Mouse (Mus musculus) heart, embryonic 15.5 days (tissue): ENCODE measurements around the gene Bcl6. TPM values are rescaled to one million over a fixed set of nuclear protein-coding genes. Genes with fewer than 3 reads are reported as not detected.

Source experiments
- ATAC-seq: fragments of 200-750 bp; cut with Nextera tagmentation; replicated peaks from 2 replicates; pipeline ENCODE4 v1.8.0; 2017; ENCODE audit warnings: low read depth, moderate TSS enrichment; ENCODE audit not compliant: insufficient number of reproducible peaks, insufficient read depth, low FRiP score
- H3K27ac ChIP-seq: fragments of 300-500 bp; sonication (generic); 2 replicates; pipeline ENCODE4 v1.5.1; 2015; ENCODE audit warnings: mild to moderate bottlenecking, inconsistent platforms
- H3K27me3 ChIP-seq: fragments of 300-500 bp; sonication (generic); 2 replicates; pipeline ENCODE4 v1.6.1; 2015; ENCODE audit warnings: inconsistent platforms
- H3K36me3 ChIP-seq: fragments of 300-500 bp; sonication (generic); 2 replicates; pipeline ENCODE4 v1.6.1; 2015; ENCODE audit warnings: mild to moderate bottlenecking, inconsistent platforms
- H3K4me1 ChIP-seq: fragments of 300-500 bp; sonication (generic); replicated peaks from 2 replicates; pipeline ENCODE4 v1.6.1; 2015; ENCODE audit warnings: inconsistent platforms
- H3K4me2 ChIP-seq: fragments of 300-500 bp; sonication (generic); 2 replicates; pipeline ENCODE4 v1.6.1; 2015; ENCODE audit warnings: inconsistent platforms, mild to moderate bottlenecking, moderate library complexity
- H3K4me3 ChIP-seq: fragments of 300-500 bp; sonication (generic); 2 replicates; pipeline ENCODE4 v1.5.1; 2015; ENCODE audit warnings: mild to moderate bottlenecking, inconsistent platforms
- H3K9ac ChIP-seq: fragments of 300-500 bp; sonication (generic); 2 replicates; pipeline ENCODE4 v1.6.1; 2015; ENCODE audit warnings: mild to moderate bottlenecking, inconsistent platforms
- H3K9me3 ChIP-seq: fragments of 300-500 bp; sonication (generic); replicated peaks from 2 replicates; pipeline ENCODE4 v1.6.1; 2016; ENCODE audit warnings: inconsistent platforms
- WGBS: fragments of 180-500 bp; shearing (Covaris S2); methylation state at CpG from one replicate; pipeline ENCODE4 v1.1.7; 2015; ENCODE audit warnings: mixed read lengths; 5-methylcytosine and 5-hydroxymethylcytosine counted together
- polyA plus RNA-seq: library from polyadenylated mRNA; unstranded; fragments of >200 nt; fragmentation: Nextera tagmentation; extraction: Ambion mirVana; gene quantifications from 2 replicates; pipeline ENCODE4 v1.2.1, GENCODE M21; 2015

The Bcl6 gene
- polyA plus RNA-seq, 1 experiment from 2014 or later = 0.66 TPM

DNA sequence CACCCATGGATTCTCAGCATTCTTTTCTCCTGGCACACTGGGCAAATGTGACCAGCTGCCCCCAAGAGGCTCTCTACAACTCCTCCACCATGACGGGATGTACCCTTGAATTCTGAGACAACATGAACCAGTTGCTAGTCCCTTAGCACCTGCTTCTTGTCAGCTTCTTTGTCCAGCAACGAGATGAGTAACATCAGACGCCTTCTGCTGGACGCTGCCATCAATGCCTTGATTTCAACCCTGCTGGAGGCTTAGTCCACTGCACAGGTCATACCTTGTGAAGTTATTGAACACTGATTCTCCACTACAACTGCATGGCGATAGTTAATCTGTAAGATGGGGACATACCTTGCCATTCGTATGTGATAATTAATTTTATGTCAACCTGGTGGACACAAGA lies 41.0 kb downstream of the Bcl6 start:
- Histone ChIP-seq H3K9ac (no peak overlapping the region), H3K9me3 (no peaks in the 10 kb centered on the region), H3K4me1 (no peaks in the 10 kb centered on the region; the same call in 1 of the 2 replicates), H3K27ac (no peak overlapping the region), H3K4me2 (no peak overlapping the region), H3K4me3 (no peak overlapping the region), H3K36me3 (no peaks in the 10 kb centered on the region), H3K27me3 (no peaks in the 10 kb centered on the region)
- 86% methylated on average over 6 of the region's 6 CpGs for WGBS
- ATAC-seq = no peak

DNA sequence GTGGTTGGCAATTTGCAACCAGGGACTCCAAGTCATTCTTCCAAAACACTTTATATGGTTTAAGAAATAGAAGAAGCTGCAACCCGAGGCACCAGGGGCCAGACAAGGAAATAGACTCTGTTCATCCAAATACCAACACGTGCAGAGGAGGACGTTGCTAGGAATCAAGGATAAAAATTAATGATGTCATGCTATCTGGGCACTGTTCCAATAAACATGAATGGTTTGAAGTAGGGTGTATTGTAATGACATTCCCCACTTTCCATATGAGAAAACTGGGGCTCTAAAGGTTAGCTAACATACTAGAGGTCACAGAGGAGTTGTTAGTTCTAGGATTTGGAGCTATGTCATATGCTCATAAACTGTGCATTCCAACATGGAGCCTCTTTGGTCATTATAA lies 43.9 kb downstream of the Bcl6 start:
- H3K9ac ChIP-seq = no peak overlapping the region

GRCm38 (mm10) chr16:23934397-23934796 lies 54.3 kb downstream of the Bcl6 start:
- 76% methylated on average over 2 of the region's 2 CpGs for WGBS
- Histone ChIP-seq H3K27ac (no peak overlapping the region), H3K4me1 (peaks cover 3% of the 10 kb centered on the region; the same call in 1 of the 2 replicates), H3K36me3 (no peaks in the 10 kb centered on the region), H3K9me3 (no peaks in the 10 kb centered on the region), H3K9ac (no peak overlapping the region), H3K27me3 (peaks cover 6% of the 10 kb centered on the region; the same call in 1 of the 2 replicates), H3K4me3 (no peak overlapping the region), H3K4me2 (no peak overlapping the region)
- ATAC-seq = no peak

More for the DNA sequence above, 43.9 kb downstream of the Bcl6 start:
- no peaks in the 10 kb centered on the region for H3K9me3 ChIP-seq
- no peak overlapping the region for H3K4me3 ChIP-seq
- H3K27ac ChIP-seq = no peak overlapping the region
- no peak overlapping the region for H3K4me2 ChIP-seq
- WGBS = 18% methylated on average over 3 of the region's 3 CpGs
- ATAC-seq = no peak
- H3K4me1 ChIP-seq = no peaks in the 10 kb centered on the region; the same call in 1 of the 2 replicates
- H3K27me3 ChIP-seq = no peaks in the 10 kb centered on the region
- no peaks in the 10 kb centered on the region for H3K36me3 ChIP-seq

GRCm38 (mm10) chr16:23932294-23932693 lies 56.4 kb downstream of the Bcl6 start, which contains the start of gene Rtp2:
Gene Rtp2 (minus strand): TSS chr16:23932394.
- Histone ChIP-seq H3K9ac (no peak within 1 kb of the TSS), H3K9me3 (no peaks in the 10 kb centered on the region), H3K4me2 (peak within 1 kb of the TSS; percentile 42), H3K27ac (no peak within 1 kb of the TSS), H3K36me3 (no peaks in the 10 kb centered on the region), H3K27me3 (peaks cover 6% of the 10 kb centered on the region; the same call in 1 of the 2 replicates), H3K4me3 (no peak within 1 kb of the TSS), H3K4me1 (peaks cover 3% of the 10 kb centered on the region; the same call in 1 of the 2 replicates)
- 89% methylated on average over 11 of the region's 11 CpGs for WGBS
- ATAC-seq = no peak

GRCm38 (mm10) chr16:23931275-23931674 lies 57.4 kb downstream of the Bcl6 start:
- Histone ChIP-seq H3K27ac (no peak overlapping the region), H3K9ac (no peak overlapping the region), H3K4me3 (no peak overlapping the region), H3K4me2 (peak overlapping the region; percentile 42), H3K27me3 (peaks cover 8% of the 10 kb centered on the region; the same call in 1 of the 2 replicates), H3K9me3 (no peaks in the 10 kb centered on the region), H3K36me3 (no peaks in the 10 kb centered on the region), H3K4me1 (peaks cover 3% of the 10 kb centered on the region; the same call in 1 of the 2 replicates)
- ATAC-seq = no peak
- WGBS = 29% methylated on average over 18 of the region's 18 CpGs

DNA sequence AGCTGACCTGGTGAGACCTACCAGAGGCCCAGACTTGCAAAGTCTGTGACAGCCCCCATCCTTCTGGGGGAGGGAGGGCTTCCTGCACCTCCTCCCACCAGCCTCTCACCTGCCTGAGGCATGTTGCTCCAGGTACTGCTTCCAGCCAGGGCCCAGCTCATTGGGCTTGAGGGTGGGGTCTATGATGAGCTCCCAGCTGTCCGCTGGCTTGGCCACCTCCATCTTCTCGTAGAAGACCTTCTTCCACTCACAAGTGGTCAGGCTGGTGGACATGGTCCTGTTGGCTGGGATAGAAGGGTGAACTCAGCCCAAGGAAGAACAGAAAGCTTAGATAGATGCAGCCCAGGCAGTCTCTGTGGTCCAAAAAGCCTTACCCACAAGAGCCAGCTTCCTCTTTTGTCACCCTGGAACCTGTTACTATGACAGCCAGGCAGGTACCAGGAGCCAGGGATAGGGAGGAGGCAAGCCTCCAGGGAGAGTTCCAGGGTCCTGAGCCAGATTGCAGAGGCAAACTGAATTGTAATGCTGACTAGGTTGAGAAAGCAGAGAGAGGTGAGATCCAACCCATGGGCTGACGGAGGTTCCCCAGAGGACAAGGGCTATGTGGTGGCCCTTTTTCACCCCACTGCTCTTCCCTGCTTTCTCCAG lies 58.1 kb downstream of the Bcl6 start:
- no peaks in the 10 kb centered on the region for H3K9me3 ChIP-seq
- 88% methylated on average over 3 of the region's 3 CpGs for WGBS
- peaks cover 3% of the 10 kb centered on the region; the same call in 1 of the 2 replicates for H3K4me1 ChIP-seq
- H3K27me3 ChIP-seq = peaks cover 9% of the 10 kb centered on the region; the same call in 1 of the 2 replicates
- no peak overlapping the region for H3K9ac ChIP-seq
- no peak overlapping the region for H3K27ac ChIP-seq
- no peak for ATAC-seq
- H3K4me2 ChIP-seq = no peak overlapping the region
- no peaks in the 10 kb centered on the region for H3K36me3 ChIP-seq
- H3K4me3 ChIP-seq = no peak overlapping the region

DNA sequence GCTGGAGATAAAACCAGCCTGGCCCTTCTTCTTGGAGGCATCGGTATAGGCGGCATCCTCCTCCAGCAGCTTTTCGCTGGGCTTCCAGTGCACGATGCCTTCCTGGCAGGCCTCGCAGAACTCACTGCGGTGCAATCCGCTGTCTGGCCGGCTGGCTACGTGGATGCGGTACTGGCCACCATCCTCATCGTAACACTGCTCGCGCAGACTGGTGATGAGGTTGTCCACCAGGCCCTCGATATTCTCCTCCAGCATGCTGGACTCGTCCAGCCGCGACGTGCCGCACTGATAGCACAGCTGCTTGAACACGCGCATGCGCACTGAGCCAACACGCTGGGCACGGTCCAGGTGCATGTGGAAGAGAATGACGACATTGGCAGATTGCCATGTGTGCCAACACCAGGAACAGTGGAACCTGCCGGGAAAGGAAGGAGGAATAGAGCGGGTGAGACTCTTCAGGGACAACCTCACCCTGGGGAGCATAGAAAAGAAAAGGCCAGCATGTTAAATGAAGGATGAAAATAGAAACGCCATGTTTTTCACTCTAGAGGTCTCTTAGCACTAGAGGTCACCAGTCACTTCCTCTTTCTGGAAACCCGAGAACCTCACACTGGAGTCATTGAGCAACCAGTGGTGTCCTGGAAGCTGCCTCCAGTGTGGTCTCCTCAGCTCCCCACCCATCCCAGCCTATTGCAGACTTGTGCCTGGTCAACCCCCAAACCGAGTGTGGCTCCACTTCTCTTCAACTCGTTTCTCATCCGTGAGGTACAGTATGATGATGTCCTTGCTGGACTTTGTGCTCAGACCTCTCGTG lies 61.1 kb downstream of the Bcl6 start:
- no peak overlapping the region for H3K4me2 ChIP-seq
- no peak overlapping the region for H3K4me3 ChIP-seq
- ATAC-seq = no peak
- H3K9me3 ChIP-seq = no peaks in the 10 kb centered on the region
- H3K9ac ChIP-seq = no peak overlapping the region
- 87% methylated on average over 33 of the region's 33 CpGs for WGBS
- H3K27me3 ChIP-seq = peaks cover 9% of the 10 kb centered on the region; the same call in 1 of the 2 replicates
- H3K4me1 ChIP-seq = peaks cover 3% of the 10 kb centered on the region; the same call in 1 of the 2 replicates
- H3K27ac ChIP-seq = no peak overlapping the region
- no peaks in the 10 kb centered on the region for H3K36me3 ChIP-seq

GRCm38 (mm10) chr16:23922906-23923305 lies 65.7 kb downstream of the Bcl6 start:
- H3K9ac ChIP-seq = no peak overlapping the region
- WGBS = 78% methylated on average over 1 of the region's 1 CpGs
- H3K4me2 ChIP-seq = no peak overlapping the region
- no peaks in the 10 kb centered on the region for H3K36me3 ChIP-seq
- ATAC-seq = no peak
- H3K27ac ChIP-seq = no peak overlapping the region
- H3K4me3 ChIP-seq = no peak overlapping the region
- H3K4me1 ChIP-seq = no peaks in the 10 kb centered on the region
- 0 out of 2 replicates have a peak, but pooled peaks cover 3% of the 10 kb centered on the region for H3K27me3 ChIP-seq
- H3K9me3 ChIP-seq = no peaks in the 10 kb centered on the region

DNA sequence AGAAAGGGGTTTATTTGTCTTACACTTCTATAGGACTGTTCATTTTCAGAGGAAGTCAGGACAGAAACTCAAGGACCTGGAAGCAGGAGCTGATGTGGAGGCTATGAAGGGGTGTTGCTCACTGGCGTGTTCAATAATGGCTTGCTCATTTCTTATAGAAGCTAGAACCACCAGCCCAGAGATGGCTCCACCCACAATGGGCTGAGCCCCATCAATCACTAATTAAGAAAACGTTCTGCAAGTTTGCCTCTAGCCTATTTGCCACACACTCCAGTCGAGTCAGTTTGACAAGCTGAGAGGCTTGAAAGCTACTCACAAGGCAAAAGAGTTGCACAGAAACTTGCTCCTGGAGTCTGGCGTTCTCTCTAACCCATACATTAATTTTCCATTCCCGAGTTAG lies 67.0 kb downstream of the Bcl6 start:
- no peak overlapping the region for H3K9ac ChIP-seq
- H3K27me3 ChIP-seq = 0 out of 2 replicates have a peak, but pooled peaks cover 3% of the 10 kb centered on the region
- no peak overlapping the region for H3K27ac ChIP-seq
- H3K4me2 ChIP-seq = no peak overlapping the region
- H3K9me3 ChIP-seq = no peaks in the 10 kb centered on the region
- no peak for ATAC-seq
- 66% methylated on average over 5 of the region's 5 CpGs for WGBS
- H3K36me3 ChIP-seq = no peaks in the 10 kb centered on the region
- H3K4me3 ChIP-seq = no peak overlapping the region
- H3K4me1 ChIP-seq = no peaks in the 10 kb centered on the region

DNA sequence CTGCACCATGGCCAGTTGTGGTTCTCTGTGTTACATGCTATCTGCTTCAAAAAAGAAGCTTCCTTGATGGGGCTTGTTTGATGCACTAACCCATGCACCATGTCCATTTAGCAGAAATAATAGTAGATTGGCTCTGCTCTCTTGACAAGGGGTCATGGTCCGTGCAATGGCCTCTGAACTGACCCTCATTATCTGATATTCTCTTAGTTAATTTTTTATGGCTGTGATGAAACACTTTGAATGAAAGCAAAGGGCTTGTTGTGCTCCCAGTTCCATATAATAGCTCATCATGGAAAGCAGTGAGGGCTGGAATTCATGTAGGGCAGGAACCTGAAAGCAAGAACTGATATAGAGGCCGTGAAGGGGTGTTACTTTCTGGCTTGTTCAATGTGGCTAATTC lies 69.2 kb downstream of the Bcl6 start:
- H3K4me2 ChIP-seq = no peak overlapping the region
- no peak overlapping the region for H3K27ac ChIP-seq
- no peak overlapping the region for H3K4me3 ChIP-seq
- H3K36me3 ChIP-seq = no peaks in the 10 kb centered on the region
- WGBS = 79% methylated on average over 2 of the region's 2 CpGs
- H3K9ac ChIP-seq = no peak overlapping the region
- H3K9me3 ChIP-seq = no peaks in the 10 kb centered on the region
- H3K27me3 ChIP-seq = no peaks in the 10 kb centered on the region
- no peaks in the 10 kb centered on the region for H3K4me1 ChIP-seq
- no peak for ATAC-seq
